Mouse (Mus musculus) kidney, adult 2 months (tissue): ENCODE data around the gene Sox13.

ENCODE experiments used
- CTCF ChIP-seq: fragments of 200-500 bp; conservative IDR thresholded peaks from 2 replicates; pipeline ENCODE4 v1.5.1; 2011; ENCODE audit warnings: low read depth, mild to moderate bottlenecking, control low read depth, low read length, moderate library complexity, mixed read lengths; ENCODE audit not compliant: insufficient read depth, insufficient read length
- POLR2A ChIP-seq: fragments of 200-500 bp; IDR thresholded peaks from one replicate; pipeline ENCODE4 v1.6.1; 2011; ENCODE audit warnings: low read depth, low read length, control low read depth

GRCm38 (mm10) chr1:133424547-133425140, 467 bp upstream of the Sox13 start:
- TF ChIP-seq POLR2A, result no peak
- no peak for TF ChIP-seq CTCF
